Mouse (Mus musculus) embryonic facial prominence, embryonic 13.5 days (tissue): Measurements from ENCODE around the gene Ndufs2. TPM values are rescaled to one million over a fixed set of nuclear protein-coding genes. Genes with fewer than 3 reads are reported as not detected.

Experiments
- ATAC-seq: fragments of 200-750 bp; cut with Nextera tagmentation; 2 replicates; pipeline ENCODE4 v1.8.0; 2017; ENCODE audit warnings: low read depth; ENCODE audit not compliant: insufficient number of reproducible peaks, insufficient read depth, low FRiP score, low TSS enrichment
- H3K27ac ChIP-seq: fragments of 300-500 bp; sonication (generic); 2 replicates; pipeline ENCODE4 v1.5.1; 2015; ENCODE audit warnings: moderate library complexity, mild to moderate bottlenecking, inconsistent platforms
- H3K27me3 ChIP-seq: fragments of 300-500 bp; sonication (generic); 2 replicates; pipeline ENCODE4 v1.6.1; 2015; ENCODE audit warnings: mild to moderate bottlenecking, inconsistent platforms
- H3K36me3 ChIP-seq: fragments of 300-500 bp; sonication (generic); 2 replicates; pipeline ENCODE4 v1.6.1; 2015; ENCODE audit warnings: mild to moderate bottlenecking, inconsistent platforms
- H3K4me1 ChIP-seq: fragments of 300-500 bp; sonication (generic); 2 replicates; pipeline ENCODE4 v1.6.1; 2015; ENCODE audit warnings: inconsistent platforms
- H3K4me2 ChIP-seq: fragments of 300-500 bp; sonication (generic); 2 replicates; pipeline ENCODE4 v1.6.1; 2015; ENCODE audit warnings: moderate library complexity, mild to moderate bottlenecking, inconsistent platforms
- H3K4me3 ChIP-seq: fragments of 300-500 bp; sonication (generic); 2 replicates; pipeline ENCODE4 v1.5.1; 2015; ENCODE audit warnings: mild to moderate bottlenecking, inconsistent platforms
- H3K9ac ChIP-seq: fragments of 300-500 bp; sonication (generic); 2 replicates; pipeline ENCODE4 v1.6.1; 2015; ENCODE audit warnings: mild to moderate bottlenecking, inconsistent platforms
- H3K9me3 ChIP-seq: fragments of 300-500 bp; sonication (generic); 2 replicates; pipeline ENCODE4 v1.6.1; 2016; ENCODE audit warnings: inconsistent platforms
- WGBS: fragments of 180-500 bp; shearing (Covaris S2); methylation state at CpG from one replicate; pipeline ENCODE4 v1.1.7; 2015; ENCODE audit warnings: mixed read lengths; 5-methylcytosine and 5-hydroxymethylcytosine counted together
- polyA plus RNA-seq: library from polyadenylated mRNA; unstranded; fragments of >200 nt; fragmentation: Nextera tagmentation; extraction: Ambion mirVana; gene quantifications from 2 replicates; pipeline ENCODE4 v1.2.1, GENCODE M21; 2015

Ndufs2 gene
- polyA plus RNA-seq: 232 and 248 TPM in 2 replicates

GRCm38 (mm10) chr1:171250680-171251593 is at the start of gene Ndufs2:
Gene Ndufs2, minus strand, starts transcription at chr1:171251388.
- Histone ChIP-seq H3K9ac (peak within 1 kb of the TSS; percentile 73), H3K27me3 (no peaks in the 10 kb centered on the region), H3K4me1 (peaks cover 72% of the 10 kb centered on the region), H3K9me3 (no peaks in the 10 kb centered on the region), H3K36me3 (peaks cover 28% of the 10 kb centered on the region), H3K4me2 (peak within 1 kb of the TSS; percentile 84), H3K4me3 (peak within 1 kb of the TSS; percentile 52), H3K27ac (peak within 1 kb of the TSS; percentile 96)
- WGBS: 5% methylated on average over 26 of the region's 26 CpGs
- ATAC-seq: no peak

- no peak overlapping the region for H3K4me3 ChIP-seq
- no peak overlapping the region for H3K4me2 ChIP-seq
- H3K4me1 ChIP-seq: peaks cover 7% of the 10 kb centered on the region
- no peaks in the 10 kb centered on the region for H3K36me3 ChIP-seq
- H3K9ac ChIP-seq: no peak overlapping the region
- H3K27ac ChIP-seq: no peak overlapping the region
- peaks cover 28% of the 10 kb centered on the region for H3K27me3 ChIP-seq
- no peak for ATAC-seq
- 64% methylated on average over 3 of the region's 3 CpGs for WGBS
- no peaks in the 10 kb centered on the region for H3K9me3 ChIP-seq
These were observed 47.0 kb upstream of the Ndufs2 start for GRCm38 (mm10) chr1:171298226-171298625.

- Histone ChIP-seq H3K4me2 (peak overlapping the region; percentile 83), H3K27ac (peak overlapping the region; percentile 95), H3K9me3 (no peaks in the 10 kb centered on the region), H3K4me3 (peak overlapping the region; percentile 74), H3K27me3 (peaks cover 28% of the 10 kb centered on the region), H3K36me3 (peaks cover under 1% of the 10 kb centered on the region; the same call in 1 of the 2 replicates), H3K9ac (peak overlapping the region; percentile 83), H3K4me1 (peaks cover 7% of the 10 kb centered on the region)
- 18% methylated on average over 3 of the region's 3 CpGs for WGBS
- no peak for ATAC-seq
These were observed 43.8 kb upstream of the Ndufs2 start for GRCm38 (mm10) chr1:171295063-171295402.

- peak within 1 kb of the TSS; percentile 83 for H3K9ac ChIP-seq
- H3K4me1 ChIP-seq: peaks cover 7% of the 10 kb centered on the region
- H3K4me3 ChIP-seq: peak within 1 kb of the TSS; percentile 74
- H3K36me3 ChIP-seq: peaks cover 6% of the 10 kb centered on the region
- H3K9me3 ChIP-seq: no peaks in the 10 kb centered on the region
- WGBS: under 1% methylated on average over 42 of the region's 42 CpGs
- peaks cover 28% of the 10 kb centered on the region for H3K27me3 ChIP-seq
- peak within 1 kb of the TSS; percentile 83 for H3K4me2 ChIP-seq
- peak; percentile 61; the same call in 1 of the 2 replicates for ATAC-seq
- H3K27ac ChIP-seq: peak within 1 kb of the TSS; percentile 95
These were observed 43.3 kb upstream of the Ndufs2 start, which contains the start of gene Ufc1 for GRCm38 (mm10) chr1:171294298-171295062. Gene Ufc1, minus strand, starts transcription at chr1:171295024.

GRCm38 (mm10) chr1:171293906-171294297 is 42.7 kb upstream of the Ndufs2 start:
- H3K36me3 ChIP-seq: peaks cover 12% of the 10 kb centered on the region
- no peak for ATAC-seq

GRCm38 (mm10) chr1:171293351-171293750 is 42.2 kb upstream of the Ndufs2 start:
- no peak overlapping the region for H3K27ac ChIP-seq
- no peak for ATAC-seq
- H3K4me3 ChIP-seq: peak overlapping the region; percentile 74
- no peaks in the 10 kb centered on the region for H3K9me3 ChIP-seq
- H3K4me1 ChIP-seq: peaks cover 12% of the 10 kb centered on the region
- 75% methylated on average over 3 of the region's 3 CpGs for WGBS
- peak overlapping the region; percentile 83 for H3K4me2 ChIP-seq
- H3K9ac ChIP-seq: peak overlapping the region; percentile 83; the same call in 1 of the 2 replicates
- H3K27me3 ChIP-seq: peaks cover 25% of the 10 kb centered on the region
- peaks cover 17% of the 10 kb centered on the region for H3K36me3 ChIP-seq

More at GRCm38 (mm10) chr1:171293906-171294297, 42.7 kb upstream of the Ndufs2 start:
- Histone ChIP-seq H3K4me1 (peaks cover 7% of the 10 kb centered on the region), H3K27me3 (peaks cover 28% of the 10 kb centered on the region), H3K9me3 (no peaks in the 10 kb centered on the region), H3K4me2 (peak overlapping the region; percentile 83), H3K9ac (peak overlapping the region; percentile 83), H3K27ac (peak overlapping the region; percentile 95), H3K4me3 (peak overlapping the region; percentile 74)
- WGBS: 47% methylated on average over 5 of the region's 5 CpGs

- peak overlapping the region; percentile 63 for H3K27ac ChIP-seq
- 63% methylated on average over 4 of the region's 4 CpGs for WGBS
- H3K4me3 ChIP-seq: peak overlapping the region; percentile 93; the same call in 1 of the 2 replicates
- H3K4me1 ChIP-seq: peaks cover 30% of the 10 kb centered on the region
- H3K9me3 ChIP-seq: no peaks in the 10 kb centered on the region
- no peaks in the 10 kb centered on the region for H3K27me3 ChIP-seq
- H3K4me2 ChIP-seq: peak overlapping the region; percentile 74
- no peak for ATAC-seq
- peaks cover 52% of the 10 kb centered on the region for H3K36me3 ChIP-seq
- H3K9ac ChIP-seq: peak overlapping the region; percentile 97; the same call in 1 of the 2 replicates
These were observed 37.1 kb upstream of the Ndufs2 start for GRCm38 (mm10) chr1:171288328-171288727.

- Histone ChIP-seq H3K4me2 (peak within 1 kb of the TSS; percentile 74), H3K9ac (peak within 1 kb of the TSS; percentile 97), H3K36me3 (peaks cover 61% of the 10 kb centered on the region), H3K4me1 (peaks cover 29% of the 10 kb centered on the region), H3K9me3 (no peaks in the 10 kb centered on the region), H3K27ac (peak within 1 kb of the TSS; percentile 88), H3K27me3 (no peaks in the 10 kb centered on the region), H3K4me3 (peak within 1 kb of the TSS; percentile 93)
- 1% methylated on average over 49 of the region's 49 CpGs for WGBS
- ATAC-seq: peak; percentile 89
These were observed 36.2 kb upstream of the Ndufs2 start, which contains the start of gene Usp21 for GRCm38 (mm10) chr1:171287136-171288081. Gene Usp21, minus strand, starts transcription at chr1:171287991.

- peaks cover 38% of the 10 kb centered on the region for H3K4me1 ChIP-seq
- WGBS: 91% methylated on average over 19 of the region's 19 CpGs
- peak overlapping the region; percentile 93 for H3K4me3 ChIP-seq
- 0 out of 2 replicates have a peak overlapping the region, but pooled peaks have one; percentile 16 for H3K27ac ChIP-seq
- no peak; the same call in 1 of the 2 replicates for ATAC-seq
- H3K36me3 ChIP-seq: peaks cover 65% of the 10 kb centered on the region
- peak overlapping the region; percentile 97; the same call in 1 of the 2 replicates for H3K9ac ChIP-seq
- H3K4me2 ChIP-seq: peak overlapping the region; percentile 74
- H3K27me3 ChIP-seq: no peaks in the 10 kb centered on the region
- no peaks in the 10 kb centered on the region for H3K9me3 ChIP-seq
These were observed 35.3 kb upstream of the Ndufs2 start for GRCm38 (mm10) chr1:171286517-171286916.

GRCm38 (mm10) chr1:171285096-171285892 is 34.1 kb upstream of the Ndufs2 start:
- peaks cover 65% of the 10 kb centered on the region for H3K36me3 ChIP-seq

More at GRCm38 (mm10) chr1:171285096-171285892, 34.1 kb upstream of the Ndufs2 start:
- Histone ChIP-seq H3K4me1 (peaks cover 38% of the 10 kb centered on the region), H3K4me3 (no peak overlapping the region), H3K9ac (peak overlapping the region; percentile 36; the same call in 1 of the 2 replicates), H3K4me2 (no peak overlapping the region), H3K27ac (no peak overlapping the region), H3K9me3 (no peaks in the 10 kb centered on the region), H3K27me3 (no peaks in the 10 kb centered on the region)
- ATAC-seq: no peak
- 87% methylated on average over 20 of the region's 20 CpGs for WGBS
